Mouse (Mus musculus) C2C12 (cell line): Measurements from ENCODE around the gene Fcer1g.

ENCODE experiments used
- CTCF ChIP-seq: IDR thresholded peaks from one replicate; pipeline ENCODE4 v1.5.1; 2011; ENCODE audit not compliant: control insufficient read depth, insufficient read depth, insufficient read length
- MAX ChIP-seq: IDR thresholded peaks from one replicate; pipeline ENCODE4 v1.6.1; 2011; ENCODE audit warnings: mild to moderate bottlenecking, control low read depth

GRCm38 (mm10) chr1:171212854-171213253, 21.3 kb downstream of the Fcer1g start:
- TF ChIP-seq CTCF (no peak), MAX (no peak)
